Mouse (Mus musculus): Measurements from ENCODE around the gene Cop1. TPM values are rescaled to one million over a fixed set of nuclear protein-coding genes. Genes with fewer than 3 reads are reported as not detected.

The Cop1 gene
- total RNA-seq, 2 experiments from 2014 or later: 145 TPM

- DNase-seq (ENCODE audit: extremely low spot score in 1 of 2, low spot score in 1 of 2): no peak
Observed at GRCm38 (mm10) chr1:159286833-159287232, 54.7 kb downstream of the Cop1 start.

- DNase-seq (ENCODE audit: extremely low spot score in 1 of 2, low spot score in 1 of 2): no peak
Observed at GRCm38 (mm10) chr1:159290219-159290618, 58.1 kb downstream of the Cop1 start.

- DNase-seq (ENCODE audit: extremely low spot score in 1 of 2, low spot score in 1 of 2): no peak
Observed at GRCm38 (mm10) chr1:159290859-159291258, 58.7 kb downstream of the Cop1 start.

GRCm38 (mm10) chr1:159301418-159302082 is 69.4 kb downstream of the Cop1 start:
- DNase-seq (ENCODE audit: extremely low spot score in 1 of 2, low spot score in 1 of 2): no peak

- DNase-seq (ENCODE audit: extremely low spot score in 1 of 2, low spot score in 1 of 2): no peak
Observed at GRCm38 (mm10) chr1:159313625-159314024, 81.5 kb downstream of the Cop1 start.

- no peak for DNase-seq (ENCODE audit: extremely low spot score in 1 of 2, low spot score in 1 of 2)
Observed at GRCm38 (mm10) chr1:159322586-159322985, 90.5 kb downstream of the Cop1 start.

- DNase-seq (ENCODE audit: extremely low spot score in 1 of 2, low spot score in 1 of 2): no peak
Observed at GRCm38 (mm10) chr1:159331008-159331407, 98.9 kb downstream of the Cop1 start.

GRCm38 (mm10) chr1:159334157-159334556 is 102.0 kb downstream of the Cop1 start:
- no peak for DNase-seq (ENCODE audit: extremely low spot score in 1 of 2, low spot score in 1 of 2)

GRCm38 (mm10) chr1:159342355-159342754 is 110.2 kb downstream of the Cop1 start:
- no peak for DNase-seq (ENCODE audit: extremely low spot score in 1 of 2, low spot score in 1 of 2)

GRCm38 (mm10) chr1:159355027-159355570 is 123.0 kb downstream of the Cop1 start:
- DNase-seq (ENCODE audit: extremely low spot score in 1 of 2, low spot score in 1 of 2): no peak

- DNase-seq (ENCODE audit: extremely low spot score in 1 of 2, low spot score in 1 of 2): no peak
Observed at GRCm38 (mm10) chr1:159358713-159359112, 126.6 kb downstream of the Cop1 start.

GRCm38 (mm10) chr1:159371881-159372390 is 139.8 kb downstream of the Cop1 start:
- no peak for DNase-seq (ENCODE audit: extremely low spot score in 1 of 2, low spot score in 1 of 2)

- no peak for DNase-seq (ENCODE audit: extremely low spot score in 1 of 2, low spot score in 1 of 2)
Observed at GRCm38 (mm10) chr1:159382218-159382617, 150.1 kb downstream of the Cop1 start.

GRCm38 (mm10) chr1:159382916-159383315 is 150.8 kb downstream of the Cop1 start:
- DNase-seq (ENCODE audit: extremely low spot score in 1 of 2, low spot score in 1 of 2): no peak

- DNase-seq (ENCODE audit: extremely low spot score in 1 of 2, low spot score in 1 of 2): peak; percentile 24 to 39
Observed at GRCm38 (mm10) chr1:159386458-159386857, 154.3 kb downstream of the Cop1 start.

GRCm38 (mm10) chr1:159388565-159389024 is 156.5 kb downstream of the Cop1 start:
- DNase-seq (ENCODE audit: extremely low spot score in 1 of 2, low spot score in 1 of 2): no peak

- DNase-seq (ENCODE audit: extremely low spot score in 1 of 2, low spot score in 1 of 2): peak; percentile 71 to 88
Observed at GRCm38 (mm10) chr1:159390049-159390448, 157.9 kb downstream of the Cop1 start.

- no peak for DNase-seq (ENCODE audit: extremely low spot score in 1 of 2, low spot score in 1 of 2)
Observed at GRCm38 (mm10) chr1:159392667-159393066, 160.5 kb downstream of the Cop1 start.

- DNase-seq (ENCODE audit: extremely low spot score in 1 of 2, low spot score in 1 of 2): peak; percentile 43 to 44
Observed at GRCm38 (mm10) chr1:159393070-159393699, 161.1 kb downstream of the Cop1 start.

- no peak for DNase-seq (ENCODE audit: extremely low spot score in 1 of 2, low spot score in 1 of 2)
Observed at GRCm38 (mm10) chr1:159393931-159394330, 161.8 kb downstream of the Cop1 start.

- DNase-seq (ENCODE audit: extremely low spot score in 1 of 2, low spot score in 1 of 2): peak; percentile 34 to 72
Observed at GRCm38 (mm10) chr1:159396515-159396914, 164.4 kb downstream of the Cop1 start.

Measured in layer of hippocampus, postnatal 25 days (tissue).